In genomic region chr6:126340098-126340610, GRCm38 (mm10) we compare ENCODE assay signal across 12 mouse cellular contexts.
A peak's percentile ranks its signal among the peaks of the same experiment; 100 is the strongest.
DNase-seq lines count a peak whose midpoint lies in the region; ATAC-seq and TF ChIP-seq lines count a peak whose summit lies in the region.
"Had no signal": no experiment of that assay in that cellular context is flagged by ENCODE, and none has a peak within 500 bp of the region (broad histone marks: within the 10 kb centered on the region; RNA-seq: fewer than 3 reads in every experiment).

No protein-coding gene starts in this region.

- TF ChIP-seq CTCF in left cerebral cortex, adult 2 months (IDR thresholded peaks at IDR 0.05), result no peak
- no peak for TF ChIP-seq CTCF in liver, postnatal 0 days (IDR thresholded peaks at IDR 0.05; ENCODE audit: low read depth)

- no peak overlapping the region for H3K4me3 ChIP-seq in left cerebral cortex, adult 2 months
- H3K4me3 ChIP-seq in liver, postnatal 0 days (ENCODE audit: low read depth, low read length), result no peak overlapping the region
- H3K4me3 ChIP-seq: limb, embryonic 12.5 days; neural tube, embryonic 15.5 days had no signal

- DNase-seq in brain, adult 2 months (ENCODE audit: low read depth, low spot score), result peak; percentile 91
- peak; percentile 71 for DNase-seq in cerebellum, adult 11 months
- DNase-seq in frontal cortex, postnatal 14 days (ENCODE audit: low spot score in 2 of 2), result peak; percentile 6 to 11
- peak; percentile 13 to 25 for DNase-seq in left cerebral cortex, adult 2 months (ENCODE audit: extremely low spot score in 1 of 2, low spot score in 2 of 2)
- no peak for DNase-seq in liver, postnatal 0 days
- no peak for DNase-seq in urinary bladder, postnatal 36 days (ENCODE audit: low spot score in 2 of 2)
- DNase-seq in adipocyte (ENCODE audit: low spot score), result no peak
- no peak for DNase-seq in retina, embryonic 14.5 days (ENCODE audit: low spot score)
- DNase-seq: thymus, postnatal 36 days had no signal

- no peak overlapping the region for H3K9ac ChIP-seq in liver, postnatal 0 days (replicated peaks)
- H3K9ac ChIP-seq: limb, embryonic 12.5 days; neural tube, embryonic 15.5 days had no signal

- H3K4me1 ChIP-seq in liver, postnatal 0 days (ENCODE audit: insufficient read depth), result no peaks in the 10 kb centered on the region
- H3K4me1 ChIP-seq: neural tube, embryonic 15.5 days had no signal

- no peak for TF ChIP-seq EP300 in liver, postnatal 0 days (IDR thresholded peaks at IDR 0.05; ENCODE audit: low read depth)

- H3K9me3 ChIP-seq in liver, postnatal 0 days (ENCODE audit: low read length), result no peaks in the 10 kb centered on the region
- H3K9me3 ChIP-seq: limb, embryonic 12.5 days; neural tube, embryonic 15.5 days had no signal

- H3K4me2 ChIP-seq in liver, postnatal 0 days (ENCODE audit: low read depth, low read length), result no peak overlapping the region
- H3K4me2 ChIP-seq: limb, embryonic 12.5 days; neural tube, embryonic 15.5 days had no signal

- no peak overlapping the region for H3K27ac ChIP-seq in left cerebral cortex, adult 2 months
- H3K27ac ChIP-seq in liver, postnatal 0 days (ENCODE audit: low read depth), result no peak overlapping the region
- H3K27ac ChIP-seq: limb, embryonic 12.5 days; macrophage; neural tube, embryonic 15.5 days had no signal

- no peaks in the 10 kb centered on the region for H3K27me3 ChIP-seq in liver, postnatal 0 days (ENCODE audit: insufficient read depth, low read length)
- H3K27me3 ChIP-seq: limb, embryonic 12.5 days; neural tube, embryonic 15.5 days had no signal

- WGBS in liver, postnatal 0 days (ENCODE audit: insufficient replicate concordance), result 56% methylated on average over 10 of the region's 10 CpGs

- no peaks in the 10 kb centered on the region for H3K36me3 ChIP-seq in liver, postnatal 0 days (replicated peaks; ENCODE audit: insufficient read depth, low read length)
- H3K36me3 ChIP-seq: limb, embryonic 12.5 days; neural tube, embryonic 15.5 days had no signal

- no peak for ATAC-seq in liver, postnatal 0 days

- intact Hi-C loops in left cerebral cortex, adult 2 months (cut with DNase I), result loop anchor here (5.0 kb wide), 1 partner anchor 87 kb away; no protein-coding TSS in a partner anchor

Comparison
In these comparisons a context has a peak if more than half of its experiments do, and no peak if none do; other contexts are left out.
1. DNase-seq: peak in brain, adult 2 months (single experiment), cerebellum, adult 11 months (single experiment), frontal cortex, postnatal 14 days (2 of 2) and left cerebral cortex, adult 2 months (2 of 2); none in liver, postnatal 0 days (single experiment), urinary bladder, postnatal 36 days (0 of 2), adipocyte (single experiment) and retina, embryonic 14.5 days (single experiment).